Mouse (Mus musculus) myocyte (in vitro differentiated cells): ENCODE measurements at regions not wholly inside any gene's neighbourhood (a gene's known extent, or its start where the extent isn't known, plus 50 kb on each side); places are given as distances from the start of the nearest gene placed in this dataset.

Experiments
- E2F4 ChIP-seq: IDR thresholded peaks from one replicate; pipeline ENCODE4 v1.6.1; 2011; ENCODE audit warnings: mild to moderate bottlenecking, control low read depth, moderate library complexity; ENCODE audit not compliant: insufficient read depth
- MAX ChIP-seq: IDR thresholded peaks from one replicate; pipeline ENCODE4 v1.6.1; 2011; ENCODE audit warnings: low read depth, mild to moderate bottlenecking, control low read depth
- MYOG ChIP-seq, 3 experiments: IDR thresholded peaks; one replicate each; pipeline ENCODE4 v1.6.1; 2011; ENCODE audit warnings: control low read depth in 2 of 3, low read depth in 2 of 3, mild to moderate bottlenecking in 2 of 3; ENCODE audit not compliant: insufficient read length in 2 of 3, control insufficient read depth in 1 of 3, insufficient read depth in 1 of 3
- POLR2A ChIP-seq: IDR thresholded peaks from one replicate; pipeline ENCODE4 v1.6.1; 2011; ENCODE audit warnings: low read depth, mild to moderate bottlenecking, control low read depth, moderate library complexity; ENCODE audit not compliant: insufficient read length
- REST ChIP-seq: IDR thresholded peaks from one replicate; pipeline ENCODE4 v1.6.1; 2011; ENCODE audit warnings: mild to moderate bottlenecking, control low read depth, moderate library complexity; ENCODE audit not compliant: insufficient read depth, insufficient read length
- TCF12 ChIP-seq: IDR thresholded peaks from one replicate; pipeline ENCODE4 v1.6.1; 2011; ENCODE audit warnings: mild to moderate bottlenecking, control low read depth; ENCODE audit not compliant: poor library complexity, insufficient read depth, severe bottlenecking
- TCF3 ChIP-seq: IDR thresholded peaks from one replicate; pipeline ENCODE4 v1.6.1; 2011; ENCODE audit warnings: low read depth, control low read depth; ENCODE audit not compliant: insufficient read length
- USF1 ChIP-seq: IDR thresholded peaks from one replicate; pipeline ENCODE4 v1.6.1; 2011; ENCODE audit warnings: low read depth, mild to moderate bottlenecking, control low read depth, moderate library complexity

GRCm38 (mm10) chr15:87169136-87169535 lies 375.0 kb upstream of the Fam19a5 start:
- TF ChIP-seq POLR2A = no peak
- no peak for TF ChIP-seq USF1
- TF ChIP-seq MAX = no peak
- no peak for TF ChIP-seq MYOG (IDR thresholded peaks at IDR 0.05; ENCODE audit: control insufficient read depth in 1 of 3, insufficient read depth in 1 of 3, insufficient read length in 2 of 3, low read depth in 2 of 3)
- TF ChIP-seq E2F4 = no peak
- no peak for TF ChIP-seq TCF3
- TF ChIP-seq TCF12 = no peak
- no peak for TF ChIP-seq REST
